Mouse (Mus musculus) embryonic stem cell, embryonic (primary cell): ENCODE measurements at regions not wholly inside any gene's neighbourhood (a gene's known extent, or its start where the extent isn't known, plus 50 kb on each side); places are given as distances from the start of the nearest gene placed in this dataset.
"Not testable (repeated sequence)": the region's sequence is repeated elsewhere in the genome, so short reads cannot be mapped to it uniquely, and the experiment has no call there.

Experiments used
- CTCF ChIA-PET, 4 experiments: fragments of 300-600 bp in 2 of 4; fragments of 350-600 bp in 2 of 4; sonication (Branson Sonifier 250); formaldehyde crosslinking; loops; one replicate each; lab custom pipeline; 2022; ENCODE audit warnings: inconsistent platforms in 2 of 4; lab: Charles Lee
- POLR2A ChIA-PET, 4 experiments: fragments of 300-600 bp in 2 of 4; fragments of 350-600 bp in 2 of 4; sonication (Branson Sonifier 250); formaldehyde crosslinking; loops; one replicate each; lab custom pipeline; 2022; ENCODE audit warnings: antibody characterized with exemption in 4 of 4, inconsistent platforms in 1 of 4; lab: Charles Lee

DNA sequence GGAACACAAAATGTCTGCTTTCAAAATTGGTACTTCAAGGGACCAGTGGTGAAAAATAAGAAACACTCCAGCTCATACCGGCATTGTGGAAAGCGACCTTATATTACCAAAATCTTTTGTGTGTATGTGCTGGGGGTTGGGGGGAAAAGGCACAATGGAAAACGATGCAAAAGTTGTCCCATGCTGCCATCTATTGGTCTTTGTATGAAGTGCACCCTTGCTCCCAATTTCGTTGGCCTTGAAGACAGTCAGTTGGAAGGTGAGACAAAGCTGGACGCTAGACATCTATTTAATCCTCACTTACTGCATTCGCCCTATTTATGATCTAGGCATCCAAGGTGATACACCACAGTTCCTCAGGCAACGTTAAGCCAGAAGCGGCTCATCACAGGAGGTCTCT lies 186.6 kb downstream of the BC048507 start:
- POLR2A ChIA-PET: not testable (repeated sequence)
- CTCF ChIA-PET: interaction anchor here in 2 of 4 experiments (0.6 to 1.1 kb wide), 3 partner anchors 177 to 184 kb away, joined by 3 to 7 read pairs (median 3); no protein-coding TSS in a partner anchor

DNA sequence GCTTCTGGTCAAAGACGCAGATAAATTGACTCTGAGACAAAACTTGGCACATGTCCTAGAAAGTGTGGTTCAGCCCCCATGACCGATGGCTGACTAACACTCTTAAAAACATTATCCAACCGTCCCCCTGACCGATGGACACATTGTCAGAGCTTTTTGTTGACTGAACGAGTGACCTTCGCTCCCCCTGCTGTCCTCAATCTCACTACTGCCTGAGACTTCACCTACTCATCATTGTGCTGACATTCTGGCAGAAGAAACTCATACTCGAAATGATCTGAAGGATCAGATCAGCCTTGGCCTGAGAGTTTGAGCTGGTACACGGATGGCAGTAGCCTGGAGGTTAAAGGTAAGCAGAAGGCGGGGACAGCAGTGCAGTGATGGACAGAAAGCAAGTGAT lies 230.2 kb downstream of the BC048507 start:
- POLR2A ChIA-PET, CTCF ChIA-PET: not testable (repeated sequence)

DNA sequence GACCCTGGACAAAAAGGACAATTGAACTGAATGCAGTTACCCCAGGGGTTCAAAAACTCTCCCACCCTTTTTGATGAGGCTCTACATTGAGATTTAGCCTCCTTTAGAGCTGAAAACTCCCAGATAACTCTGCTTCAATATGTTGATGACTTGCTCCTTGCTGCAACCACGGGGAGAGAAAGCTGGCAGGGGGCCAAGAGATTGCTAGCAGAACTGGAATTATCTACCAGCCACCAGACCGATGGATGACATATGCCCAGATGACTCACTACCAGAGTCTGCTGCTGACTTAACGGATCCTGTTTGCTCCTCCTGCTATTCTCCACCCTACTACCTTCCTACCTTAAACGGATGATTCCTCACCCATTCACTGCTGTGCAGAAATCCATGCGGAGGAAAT lies 253.7 kb downstream of the BC048507 start:
- POLR2A ChIA-PET, CTCF ChIA-PET: not testable (repeated sequence)
